Comparison of ENCODE assay signal across 8 mouse cellular contexts in genomic region chr2:126933921-126934320, GRCm38 (mm10). TPM values are rescaled to one million over a fixed set of nuclear protein-coding genes. Genes with fewer than 3 reads are reported as not detected.
DNase-seq lines count a peak whose midpoint lies in the region; ATAC-seq and TF ChIP-seq lines count a peak whose summit lies in the region.

No protein-coding gene starts in this region.

- no peak for TF ChIP-seq CTCF in ES-Bruce4 (IDR thresholded peaks at IDR 0.05; ENCODE audit: low read depth, low read length)

- 0 out of 2 replicates have a peak overlapping the region, but pooled peaks have one; percentile 68 for H3K4me3 ChIP-seq in kidney, embryonic 15.5 days (replicated peaks)
- H3K4me3 ChIP-seq in ES-Bruce4 (ENCODE audit: low read depth, low read length): no peak overlapping the region
- peak overlapping the region; percentile 75 for H3K4me3 ChIP-seq in heart, embryonic 13.5 days
- no peak overlapping the region for H3K4me3 ChIP-seq in liver, embryonic 16.5 days (ENCODE audit: low read depth, low read length)

- H3K27me3 ChIP-seq in kidney, embryonic 15.5 days: no peaks in the 10 kb centered on the region
- no peaks in the 10 kb centered on the region for H3K27me3 ChIP-seq in ES-Bruce4 (ENCODE audit: control insufficient read depth, insufficient read depth, low read length, poor library complexity, severe bottlenecking)
- no peaks in the 10 kb centered on the region for H3K27me3 ChIP-seq in heart, embryonic 13.5 days (replicated peaks)
- H3K27me3 ChIP-seq in liver, embryonic 16.5 days (ENCODE audit: control insufficient read depth, insufficient read depth, low read depth, low read length): no peaks in the 10 kb centered on the region

- peaks cover 4% of the 10 kb centered on the region for H3K4me1 ChIP-seq in kidney, embryonic 15.5 days
- no peaks in the 10 kb centered on the region for H3K4me1 ChIP-seq in ES-Bruce4 (ENCODE audit: control insufficient read depth, insufficient read depth, low read length)
- peaks cover 12% of the 10 kb centered on the region for H3K4me1 ChIP-seq in heart, embryonic 13.5 days
- peaks cover 3% of the 10 kb centered on the region for H3K4me1 ChIP-seq in liver, embryonic 16.5 days (ENCODE audit: control insufficient read depth, low read depth, low read length)

- H3K27ac ChIP-seq in kidney, embryonic 15.5 days: peak overlapping the region; percentile 99
- H3K27ac ChIP-seq in ES-Bruce4 (ENCODE audit: insufficient read depth, low read length): no peak overlapping the region
- peak overlapping the region; percentile 99 for H3K27ac ChIP-seq in heart, embryonic 13.5 days (replicated peaks)
- peak overlapping the region; percentile 64; the same call in 1 of the 2 replicates for H3K27ac ChIP-seq in liver, embryonic 16.5 days (ENCODE audit: low read length)

- peak overlapping the region; percentile 70; the same call in 1 of the 2 replicates for H3K4me2 ChIP-seq in kidney, embryonic 15.5 days
- peak overlapping the region; percentile 81 for H3K4me2 ChIP-seq in heart, embryonic 13.5 days
- peak overlapping the region; percentile 84 for H3K4me2 ChIP-seq in liver, embryonic 16.5 days (ENCODE audit: low read depth, low read length)

- no peaks in the 10 kb centered on the region for H3K9me3 ChIP-seq in kidney, embryonic 15.5 days (replicated peaks)
- no peaks in the 10 kb centered on the region for H3K9me3 ChIP-seq in ES-Bruce4 (replicated peaks; ENCODE audit: control insufficient read depth, insufficient read depth, low read length, poor library complexity, severe bottlenecking)
- H3K9me3 ChIP-seq in heart, embryonic 13.5 days: no peaks in the 10 kb centered on the region
- no peaks in the 10 kb centered on the region for H3K9me3 ChIP-seq in liver, embryonic 16.5 days (replicated peaks; ENCODE audit: control insufficient read depth, low read length)

- ATAC-seq in kidney, embryonic 15.5 days (replicated peaks; ENCODE audit: low FRiP score): no peak
- no peak for ATAC-seq in heart, embryonic 13.5 days (ENCODE audit: extremely low read depth, insufficient number of reproducible peaks, low FRiP score, low TSS enrichment)
- no peak for ATAC-seq in liver, embryonic 16.5 days (ENCODE audit: low read depth)
- ATAC-seq in inflammation-experienced regulatory T-cells, adult 6 months: no peak
- no peak for ATAC-seq in erythroid progenitor cell, adult 5-6 weeks (replicated peaks; ENCODE audit: low FRiP score, poor library complexity, severe bottlenecking)

- TF ChIP-seq EP300 in ES-Bruce4 (IDR thresholded peaks at IDR 0.05; ENCODE audit: insufficient read depth, low read depth, low read length): no peak

- no peak for TF ChIP-seq POLR2A in ES-Bruce4 (IDR thresholded peaks at IDR 0.05; ENCODE audit: insufficient read depth, low read length)

- H3K9ac ChIP-seq in kidney, embryonic 15.5 days: no peak overlapping the region
- 0 out of 2 replicates have a peak overlapping the region, but pooled peaks have one; percentile 71 for H3K9ac ChIP-seq in ES-Bruce4 (ENCODE audit: low read depth, poor library complexity, severe bottlenecking)
- peak overlapping the region; percentile 96; the same call in 1 of the 2 replicates for H3K9ac ChIP-seq in heart, embryonic 13.5 days
- no peak overlapping the region; the same call in 1 of the 2 replicates for H3K9ac ChIP-seq in liver, embryonic 16.5 days (ENCODE audit: low read depth, low read length)

- no peaks in the 10 kb centered on the region for H3K36me3 ChIP-seq in kidney, embryonic 15.5 days
- no peaks in the 10 kb centered on the region for H3K36me3 ChIP-seq in ES-Bruce4 (ENCODE audit: control insufficient read depth, insufficient read depth, low read length, poor library complexity, severe bottlenecking)
- H3K36me3 ChIP-seq in heart, embryonic 13.5 days: no peaks in the 10 kb centered on the region
- H3K36me3 ChIP-seq in liver, embryonic 16.5 days (ENCODE audit: control insufficient read depth, insufficient read depth): no peaks in the 10 kb centered on the region

- no peak for DNase-seq in kidney, postnatal 10 days
- no peak for DNase-seq in urinary bladder, postnatal 36 days (ENCODE audit: low spot score in 2 of 2)

RNA-seq across cellular contexts. Expression of gene Sppl2a, which starts 0.9 kb away (rescaled TPM):
- polyA plus RNA-seq in kidney, embryonic 15.5 days (2015; fragmentation: Nextera tagmentation; extraction: Ambion mirVana): 37.0 and 40.6 TPM in 2 replicates
- 18.9 and 22.4 TPM in 2 replicates for polyA plus RNA-seq in ES-Bruce4 (2011; ENCODE audit: insufficient read depth, insufficient read length, low read depth, missing spikeins)
- polyA plus RNA-seq in heart, embryonic 13.5 days (2015; fragmentation: Nextera tagmentation; extraction: Ambion mirVana): 27.4 and 30.0 TPM in 2 replicates
- 22.0 and 23.4 TPM in 2 replicates for polyA plus RNA-seq in liver, embryonic 16.5 days (2015; fragmentation: Nextera tagmentation; extraction: Ambion mirVana)
- 100 to 1,000 TPM in 1 of 3 experiments, 10 to 100 TPM in 2; 67.1 to 107 (median 73.4) TPM for polyA plus RNA-seq in inflammation-experienced regulatory T-cells, adult 6 months (2017; shearing (Covaris generic))
- 22.3 and 36.9 TPM in 2 replicates for total RNA-seq in erythroid progenitor cell, adult 5-6 weeks (2015; ENCODE audit: low replicate concordance)
- 26.3 and 26.4 TPM in 2 replicates for total RNA-seq in erythroid progenitor cell, adult 5-6 weeks (2017; ENCODE audit: low replicate concordance)

RNA-seq across cellular contexts. Expression of gene Trpm7, which starts 57.9 kb away (rescaled TPM):
- polyA plus RNA-seq in kidney, embryonic 15.5 days (2015; fragmentation: Nextera tagmentation; extraction: Ambion mirVana): 46.4 and 50.6 TPM in 2 replicates
- polyA plus RNA-seq in ES-Bruce4 (2011; ENCODE audit: insufficient read depth, insufficient read length, low read depth, missing spikeins): 82.5 and 83.3 TPM in 2 replicates
- 36.6 and 40.3 TPM in 2 replicates for polyA plus RNA-seq in heart, embryonic 13.5 days (2015; fragmentation: Nextera tagmentation; extraction: Ambion mirVana)
- 15.8 and 18.4 TPM in 2 replicates for polyA plus RNA-seq in liver, embryonic 16.5 days (2015; fragmentation: Nextera tagmentation; extraction: Ambion mirVana)
- 10 to 100 TPM; 53.3 to 83.4 (median 56.1) TPM for polyA plus RNA-seq in inflammation-experienced regulatory T-cells, adult 6 months (2017; shearing (Covaris generic))
- 72.9 and 85.1 TPM in 2 replicates for total RNA-seq in erythroid progenitor cell, adult 5-6 weeks (2015; ENCODE audit: low replicate concordance)
- total RNA-seq in erythroid progenitor cell, adult 5-6 weeks (2017; ENCODE audit: low replicate concordance): 76.2 and 92.4 TPM in 2 replicates

Comparison
In these comparisons a context has a peak if more than half of its experiments do, and no peak if none do; other contexts are left out.
1. H3K4me3 ChIP-seq: peak in kidney, embryonic 15.5 days (single experiment) and heart, embryonic 13.5 days (single experiment); none in ES-Bruce4 (single experiment) and liver, embryonic 16.5 days (single experiment).
2. H3K9ac ChIP-seq: peak in ES-Bruce4 (single experiment) and heart, embryonic 13.5 days (single experiment); none in kidney, embryonic 15.5 days (single experiment) and liver, embryonic 16.5 days (single experiment).
3. Peak in every context shown above with its lines, with median percentiles within 50 percentile points of each other: H3K4me2 ChIP-seq.